8 mouse cellular contexts compared by ENCODE assay signal in the genomic region with DNA sequence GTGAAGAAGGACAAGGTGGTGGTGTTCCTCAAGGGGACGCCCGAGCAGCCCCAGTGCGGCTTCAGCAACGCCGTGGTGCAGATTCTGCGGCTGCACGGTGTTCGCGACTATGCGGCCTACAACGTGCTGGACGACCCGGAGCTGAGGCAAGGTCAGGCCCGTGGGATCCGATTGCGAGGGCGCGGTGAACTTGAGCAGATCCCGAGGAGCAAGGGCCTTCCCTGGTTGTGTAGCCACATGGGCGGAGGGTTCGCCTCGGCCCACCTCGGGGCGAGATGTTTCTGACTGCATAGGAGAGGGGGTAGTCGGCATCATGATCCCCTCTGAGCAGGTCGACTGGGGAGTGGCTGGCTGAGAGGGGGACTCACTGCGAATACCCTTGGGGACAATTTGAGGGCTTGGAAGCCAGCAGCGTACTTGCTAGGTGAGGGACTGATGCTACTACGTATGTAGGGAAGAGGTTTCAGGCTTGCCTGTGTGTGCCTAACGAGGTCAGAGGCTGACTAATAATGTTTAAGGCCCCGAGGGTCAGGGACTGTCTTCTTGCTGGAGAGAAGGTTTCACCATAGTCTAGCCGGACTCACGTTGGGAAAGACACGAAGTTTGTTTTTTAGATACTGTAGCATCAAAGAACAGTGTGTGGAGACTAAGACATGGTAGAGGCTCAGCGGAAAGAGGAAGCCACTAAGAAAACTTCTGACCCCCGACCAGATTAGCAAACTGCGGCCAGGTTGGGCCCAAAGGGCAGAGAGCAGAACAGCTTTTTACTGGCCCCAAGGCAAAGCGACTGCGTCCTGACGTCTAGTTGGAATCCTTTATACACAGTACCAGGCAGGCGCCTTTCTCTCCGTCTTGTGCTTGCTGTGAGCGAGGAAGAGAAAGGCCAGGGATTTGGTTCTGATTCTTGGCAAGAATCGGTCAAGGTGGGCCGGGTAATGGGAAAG. TPM values are rescaled to one million over a fixed set of nuclear protein-coding genes. Genes with fewer than 3 reads are reported as not detected.
DNase-seq lines count a peak whose midpoint lies in the region; ATAC-seq and TF ChIP-seq lines count a peak whose summit lies in the region.

No protein-coding gene starts in this region.

- peak overlapping the region; percentile 80 for H3K4me3 ChIP-seq in lung, embryonic 15.5 days
- H3K4me3 ChIP-seq in forebrain, postnatal 0 days (ENCODE audit: low read depth, low read length) = peak overlapping the region; percentile 97
- peak overlapping the region; percentile 76 for H3K4me3 ChIP-seq in olfactory bulb, adult 2 months (ENCODE audit: insufficient read depth, low read depth, low read length)

- H3K4me2 ChIP-seq in lung, embryonic 15.5 days = peak overlapping the region; percentile 82
- peak overlapping the region; percentile 96 for H3K4me2 ChIP-seq in forebrain, postnatal 0 days (ENCODE audit: low read depth)

- no peaks in the 10 kb centered on the region for H3K9me3 ChIP-seq in lung, embryonic 15.5 days
- H3K9me3 ChIP-seq in forebrain, postnatal 0 days (ENCODE audit: low read length) = no peaks in the 10 kb centered on the region

- H3K36me3 ChIP-seq in lung, embryonic 15.5 days = peaks cover 13% of the 10 kb centered on the region; the same call in 1 of the 2 replicates
- H3K36me3 ChIP-seq in forebrain, postnatal 0 days (ENCODE audit: insufficient read depth) = peaks cover 14% of the 10 kb centered on the region

- no peak for TF ChIP-seq POLR2A in olfactory bulb, adult 2 months (IDR thresholded peaks at IDR 0.05; ENCODE audit: insufficient read depth, low read depth, low read length)

- TF ChIP-seq CTCF in forebrain, postnatal 0 days (IDR thresholded peaks at IDR 0.05; ENCODE audit: low read depth) = peak; percentile 20; the same call in 1 of the 2 replicates
- TF ChIP-seq CTCF in olfactory bulb, adult 2 months (IDR thresholded peaks at IDR 0.05; ENCODE audit: insufficient read depth, low read depth, low read length) = no peak

- DNase-seq in lung, postnatal 10 days = no peak
- DNase-seq in adipocyte (ENCODE audit: low spot score) (peak; percentile 49), liver (peak; percentile 53)
- DNase-seq in forebrain, postnatal 0 days = no peak
- no peak for DNase-seq in cerebellum, adult 18-20 months
- DNase-seq in left cerebral cortex, postnatal 14 days (ENCODE audit: low spot score in 2 of 2) = no peak

- peaks cover 29% of the 10 kb centered on the region for H3K4me1 ChIP-seq in lung, embryonic 15.5 days
- H3K4me1 ChIP-seq in forebrain, postnatal 0 days (ENCODE audit: insufficient read depth) = peaks cover 16% of the 10 kb centered on the region
- H3K4me1 ChIP-seq in olfactory bulb, adult 2 months (ENCODE audit: control insufficient read depth, insufficient read depth, low read length) = peaks cover 25% of the 10 kb centered on the region

- peak; percentile 48; the same call in 1 of the 2 replicates for ATAC-seq in lung, embryonic 15.5 days (ENCODE audit: borderline replicate concordance, extremely low read depth, low FRiP score, low TSS enrichment)
- ATAC-seq in forebrain, postnatal 0 days = peak; percentile 49

- H3K27me3 ChIP-seq in lung, embryonic 15.5 days = no peaks in the 10 kb centered on the region
- no peaks in the 10 kb centered on the region for H3K27me3 ChIP-seq in forebrain, postnatal 0 days (ENCODE audit: insufficient read depth, low read length)

- H3K9ac ChIP-seq in lung, embryonic 15.5 days = peak overlapping the region; percentile 89
- H3K9ac ChIP-seq in forebrain, postnatal 0 days = peak overlapping the region; percentile 87

- WGBS in lung, embryonic 15.5 days = 2% methylated on average over 45 of the region's 45 CpGs
- 4% methylated on average over 45 of the region's 45 CpGs for WGBS in forebrain, postnatal 0 days
- WGBS in olfactory bulb, adult 2 months = 1% methylated on average over 45 of the region's 45 CpGs

- intact Hi-C loops in left cerebral cortex, postnatal 14 days (cut with DNase I) = no loop called here

- H3K27ac ChIP-seq in lung, embryonic 15.5 days = peak overlapping the region; percentile 59
- peak overlapping the region; percentile 80 for H3K27ac ChIP-seq in forebrain, postnatal 0 days (ENCODE audit: low read depth, low read length)
- peak overlapping the region; percentile 46 for H3K27ac ChIP-seq in olfactory bulb, adult 2 months (ENCODE audit: insufficient read depth, low read depth, low read length)

RNA-seq across cellular contexts. Expression of a gene that starts 0.6 kb away (rescaled TPM):
- 136 and 140 TPM in 2 replicates for polyA plus RNA-seq in lung, embryonic 15.5 days (2015; fragmentation: Nextera tagmentation; extraction: Ambion mirVana)
- total RNA-seq in forebrain, postnatal 0 days (2014; rRNA removed) = 47.4 and 84.5 TPM in 2 replicates
- 177 and 205 TPM in 2 replicates for polyA plus RNA-seq in forebrain, postnatal 0 days (2015; fragmentation: Nextera tagmentation; extraction: Ambion mirVana)
- polyA plus RNA-seq in olfactory bulb, adult 2 months (2012; ENCODE audit: insufficient read depth, insufficient read length, low replicate concordance, missing spikeins) = not detected in 2 replicates
- total RNA-seq in left cerebral cortex, postnatal 14 days (2021) = 10 to 100 TPM; 62.5 to 64.1 TPM

RNA-seq across cellular contexts. Expression of a gene that starts 23.5 kb away (rescaled TPM):
- polyA plus RNA-seq in lung, embryonic 15.5 days (2015; fragmentation: Nextera tagmentation; extraction: Ambion mirVana) = 0.50 and 0.81 TPM in 2 replicates
- total RNA-seq in forebrain, postnatal 0 days (2014; rRNA removed) = 0.92 and 1.8 TPM in 2 replicates
- 0.28 and 0.54 TPM in 2 replicates for polyA plus RNA-seq in forebrain, postnatal 0 days (2015; fragmentation: Nextera tagmentation; extraction: Ambion mirVana)
- not detected in 2 replicates for polyA plus RNA-seq in olfactory bulb, adult 2 months (2012; ENCODE audit: insufficient read depth, insufficient read length, low replicate concordance, missing spikeins)
- 1 to 10 TPM; 1.1 to 1.4 TPM for total RNA-seq in left cerebral cortex, postnatal 14 days (2021)

Comparison
In these comparisons a context has a peak if more than half of its experiments do, and no peak if none do; other contexts are left out.
1. DNase-seq: peak in adipocyte (single experiment) and liver (single experiment); none in lung, postnatal 10 days (single experiment), forebrain, postnatal 0 days (single experiment), cerebellum, adult 18-20 months (0 of 2) and left cerebral cortex, postnatal 14 days (0 of 2).
2. RNA of a gene that starts 0.6 kb away (polyA plus RNA-seq): 177 to 205 TPM in forebrain, postnatal 0 days and 136 to 140 TPM in lung, embryonic 15.5 days; not detected in olfactory bulb, adult 2 months; every median in the first group is over 100 times any median in the second.
3. Peak in every context shown above with its lines, with median percentiles within 50 percentile points of each other: H3K27ac ChIP-seq and H3K4me3 ChIP-seq.